Mouse (Mus musculus) heart, embryonic 14.5 days (tissue): ENCODE results near the gene Slc25a45. TPM values are rescaled to one million over a fixed set of nuclear protein-coding genes. Genes with fewer than 3 reads are reported as not detected.

Source experiments
- ATAC-seq: fragments of 200-750 bp; cut with Nextera tagmentation; 2 replicates; pipeline ENCODE4 v1.8.0; 2017; ENCODE audit warnings: low read depth, moderate TSS enrichment; ENCODE audit not compliant: insufficient number of reproducible peaks, insufficient read depth, low FRiP score
- H3K27ac ChIP-seq, 2 experiments: fragments of 200-500 bp in 1 of 2; fragments of 300-500 bp in 1 of 2; sonication (generic) in 1 of 2; replicated peaks in 1 of 2; 2 replicates each; pipeline ENCODE4 v1.5.1; 2012 to 2014; ENCODE audit warnings: low read depth in 2 of 2, low read length in 2 of 2, control low read depth in 1 of 2, mild to moderate bottlenecking in 1 of 2, mixed read lengths in 1 of 2; ENCODE audit not compliant: control insufficient read depth in 1 of 2, insufficient read depth in 1 of 2
- H3K27me3 ChIP-seq: fragments of 300-500 bp; sonication (generic); 2 replicates; pipeline ENCODE4 v1.6.1; 2014; ENCODE audit warnings: mild to moderate bottlenecking, low read length, control low read depth; ENCODE audit not compliant: control insufficient read depth, insufficient read depth
- H3K36me3 ChIP-seq: fragments of 300-500 bp; sonication (generic); 2 replicates; pipeline ENCODE4 v1.6.1; 2014; ENCODE audit warnings: mild to moderate bottlenecking, control low read depth, low read length, mixed read lengths; ENCODE audit not compliant: control insufficient read depth, insufficient read depth
- H3K4me1 ChIP-seq, 2 experiments: fragments of 200-500 bp in 1 of 2; fragments of 300-500 bp in 1 of 2; sonication (generic) in 1 of 2; 2 replicates each; pipeline ENCODE4 v1.6.1; 2012 to 2014; ENCODE audit warnings: low read length in 2 of 2, control low read depth in 1 of 2, mixed read lengths in 1 of 2; ENCODE audit not compliant: control insufficient read depth in 2 of 2, insufficient read depth in 2 of 2
- H3K4me2 ChIP-seq: fragments of 300-500 bp; sonication (generic); 2 replicates; pipeline ENCODE4 v1.6.1; 2014; ENCODE audit warnings: mild to moderate bottlenecking, low read length
- H3K4me3 ChIP-seq, 2 experiments: fragments of 200-500 bp in 1 of 2; fragments of 300-500 bp in 1 of 2; sonication (generic) in 1 of 2; 2 replicates each; pipeline ENCODE4 v1.5.1; 2012 to 2014; ENCODE audit warnings: low read length in 2 of 2, mild to moderate bottlenecking in 2 of 2, control low read depth in 1 of 2, low read depth in 1 of 2, moderate library complexity in 1 of 2; ENCODE audit not compliant: control insufficient read depth in 1 of 2, insufficient read depth in 1 of 2
- H3K9ac ChIP-seq: fragments of 300-500 bp; sonication (generic); 2 replicates; pipeline ENCODE4 v1.6.1; 2014; ENCODE audit warnings: mild to moderate bottlenecking, low read length
- H3K9me3 ChIP-seq: fragments of 300-500 bp; sonication (generic); 2 replicates; pipeline ENCODE4 v1.6.1; 2016; ENCODE audit warnings: low read length, control low read depth; ENCODE audit not compliant: control insufficient read depth
- WGBS: fragments of 180-500 bp; shearing (Covaris S2); extraction: QIAGEN DNeasy Blood & Tissue Kit; methylation state at CpG from one replicate; pipeline ENCODE4 v1.1.7; 2014; 5-methylcytosine and 5-hydroxymethylcytosine counted together
- polyA plus RNA-seq: library from polyadenylated mRNA; unstranded; fragments of >200 nt; fragmentation: Nextera tagmentation; extraction: Ambion mirVana; gene quantifications from 2 replicates; pipeline ENCODE4 v1.2.1, GENCODE M21; 2014

Slc25a45 gene
- polyA plus RNA-seq = 1.7 and 2.8 TPM in 2 replicates

DNA sequence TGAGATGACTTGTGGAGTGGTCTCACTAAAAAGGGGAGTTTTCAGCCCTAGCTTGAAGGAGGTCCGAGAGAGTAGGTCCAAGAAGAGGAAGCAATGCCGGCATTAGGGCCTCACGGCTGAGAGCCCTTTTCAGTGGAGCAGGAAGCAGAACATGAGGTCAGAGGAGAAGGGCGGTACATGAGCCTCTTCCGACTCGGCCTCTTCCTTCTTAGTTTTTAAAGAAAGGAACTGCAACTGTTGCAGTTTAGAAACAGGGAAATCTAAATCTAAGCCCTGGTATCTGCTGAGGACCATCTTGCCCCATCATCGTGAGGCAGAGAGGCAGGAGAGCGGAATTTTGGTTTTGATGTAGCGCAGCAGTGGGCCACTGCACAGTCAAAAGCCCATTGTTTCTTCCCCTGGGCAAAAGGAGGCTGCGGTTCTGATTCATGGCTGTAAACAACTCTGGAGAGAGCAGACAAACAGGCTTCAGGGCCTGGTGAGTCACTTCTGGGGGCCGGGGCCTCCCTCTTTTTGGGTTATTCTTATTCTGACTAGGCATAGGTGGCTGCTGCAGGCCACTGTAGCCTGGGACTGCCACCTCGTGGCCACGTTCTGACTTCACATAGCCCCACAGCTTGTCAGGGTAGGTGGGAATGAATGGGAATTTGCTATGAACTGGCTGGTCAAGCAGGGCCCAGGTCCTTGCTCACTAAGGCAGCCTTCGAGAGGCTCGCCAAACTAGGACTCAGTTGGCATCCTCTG, at the start of gene Slc25a45:
TSS of gene Slc25a45 (plus strand) at position 191 of the 744 bp plus-strand sequence.
- 35% methylated on average over 15 of the region's 15 CpGs for WGBS
- peaks cover 9% of the 10 kb centered on the region for H3K36me3 ChIP-seq
- no peaks in the 10 kb centered on the region for H3K9me3 ChIP-seq
- H3K4me2 ChIP-seq = peak within 1 kb of the TSS; percentile 50
- no peaks in the 10 kb centered on the region for H3K27me3 ChIP-seq
- H3K9ac ChIP-seq = peak within 1 kb of the TSS; percentile 67
- H3K4me1 ChIP-seq = peaks cover 9 to 42% of the 10 kb centered on the region in 2 experiments
- peak within 1 kb of the TSS; percentile 76 to 79 for H3K27ac ChIP-seq
- peak within 1 kb of the TSS; percentile 24 to 25 for H3K4me3 ChIP-seq
- no peak for ATAC-seq

DNA sequence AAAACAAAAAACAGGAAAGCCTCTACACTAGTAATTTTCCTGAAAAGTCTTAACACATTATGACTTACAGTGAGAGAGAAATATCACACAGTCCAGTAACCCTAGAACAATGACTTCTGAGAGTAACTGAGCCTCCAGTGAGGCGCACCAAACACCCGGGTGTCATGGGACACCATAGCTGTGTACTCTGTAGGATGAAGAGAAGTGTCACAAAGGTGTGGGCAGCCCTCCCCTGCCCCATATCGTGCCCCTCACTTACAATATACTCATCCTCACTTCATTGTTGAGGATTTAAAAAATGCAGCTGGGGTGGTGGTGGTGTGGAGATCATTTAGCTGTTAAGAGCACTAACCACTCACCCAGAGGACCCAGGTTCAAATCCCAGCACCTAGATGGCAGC, 49.5 kb upstream of the Slc25a45 start:
- H3K36me3 ChIP-seq = 0 out of 2 replicates have a peak, but pooled peaks cover 2% of the 10 kb centered on the region
- 92% methylated on average over 3 of the region's 3 CpGs for WGBS
- peaks cover 32 to 50% of the 10 kb centered on the region in 2 experiments for H3K4me1 ChIP-seq

DNA sequence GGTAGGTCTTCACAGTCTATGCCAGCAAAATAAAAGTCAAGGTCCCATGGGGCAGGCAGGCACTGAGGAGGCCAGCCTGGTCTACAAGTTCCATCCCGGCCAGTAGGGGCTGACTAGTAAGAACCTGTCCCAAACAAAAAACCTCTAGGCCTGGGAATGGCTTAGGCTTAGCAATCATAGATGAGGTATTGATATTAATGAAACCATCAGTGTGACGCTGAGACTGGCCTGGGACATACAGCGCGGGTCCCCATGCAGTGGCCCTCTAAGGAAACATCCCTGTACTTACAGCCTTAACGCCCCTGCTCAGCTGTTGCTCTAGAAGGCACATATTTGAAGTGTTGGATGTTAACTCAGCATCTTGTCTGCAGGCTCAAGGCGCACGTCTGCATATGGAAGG, 48.7 kb upstream of the Slc25a45 start:
- no peak overlapping the region for H3K9ac ChIP-seq
- no peaks in the 10 kb centered on the region for H3K27me3 ChIP-seq
- 0 out of 2 replicates have a peak, but pooled peaks cover 2% of the 10 kb centered on the region for H3K36me3 ChIP-seq
- H3K4me1 ChIP-seq = peaks cover 26 to 42% of the 10 kb centered on the region in 2 experiments
- no peak overlapping the region for H3K27ac ChIP-seq
- no peak overlapping the region for H3K4me3 ChIP-seq
- no peak for ATAC-seq
- H3K4me2 ChIP-seq = no peak overlapping the region
- WGBS = 87% methylated on average over 7 of the region's 7 CpGs
- no peaks in the 10 kb centered on the region for H3K9me3 ChIP-seq

More for the DNA sequence above, 49.5 kb upstream of the Slc25a45 start:
- Histone ChIP-seq H3K4me3 (no peak overlapping the region), H3K27ac (peak overlapping the region in 1 of 2 experiments; percentile 91; a peak in 2 of 4 replicates), H3K9ac (no peak overlapping the region), H3K9me3 (no peaks in the 10 kb centered on the region), H3K27me3 (no peaks in the 10 kb centered on the region), H3K4me2 (no peak overlapping the region)
- no peak for ATAC-seq

DNA sequence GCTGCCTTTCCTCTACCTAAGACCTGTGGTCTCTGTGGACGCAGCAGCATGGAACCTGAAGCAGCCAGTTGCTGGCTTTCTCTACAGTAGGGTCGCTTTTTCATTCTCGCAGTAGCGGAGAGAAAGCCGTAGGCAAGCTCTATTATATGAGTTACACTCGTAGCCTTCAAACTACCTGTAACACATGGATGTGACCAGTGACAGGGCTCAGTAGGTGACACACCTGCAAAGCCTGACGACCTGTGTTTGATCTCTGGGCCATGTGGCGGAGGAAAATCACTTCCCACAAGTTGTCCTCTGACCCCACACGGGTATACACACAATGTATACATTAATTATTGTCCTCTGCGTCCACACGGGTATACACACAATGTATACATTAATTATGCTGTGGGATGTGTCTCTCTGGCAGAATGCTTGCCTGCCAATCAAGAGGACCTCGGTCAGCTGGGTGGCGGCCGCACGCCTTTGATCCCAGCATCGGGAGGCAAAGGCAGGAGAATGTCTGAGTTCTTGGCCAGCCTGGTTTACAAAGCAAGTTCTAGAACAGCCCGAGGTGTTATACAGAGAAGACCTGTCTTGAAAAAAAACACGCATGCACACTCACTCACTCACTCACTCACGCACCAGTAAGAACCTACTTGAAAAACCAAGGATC, 47.5 kb upstream of the Slc25a45 start:
- Histone ChIP-seq H3K36me3 (0 out of 2 replicates have a peak, but pooled peaks cover 2% of the 10 kb centered on the region), H3K9me3 (no peaks in the 10 kb centered on the region), H3K4me1 (peaks cover 16 to 31% of the 10 kb centered on the region in 2 experiments), H3K27ac (no peak overlapping the region), H3K27me3 (no peaks in the 10 kb centered on the region), H3K4me2 (no peak overlapping the region), H3K9ac (no peak overlapping the region), H3K4me3 (no peak overlapping the region)
- no peak for ATAC-seq
- 84% methylated on average over 19 of the region's 19 CpGs for WGBS

DNA sequence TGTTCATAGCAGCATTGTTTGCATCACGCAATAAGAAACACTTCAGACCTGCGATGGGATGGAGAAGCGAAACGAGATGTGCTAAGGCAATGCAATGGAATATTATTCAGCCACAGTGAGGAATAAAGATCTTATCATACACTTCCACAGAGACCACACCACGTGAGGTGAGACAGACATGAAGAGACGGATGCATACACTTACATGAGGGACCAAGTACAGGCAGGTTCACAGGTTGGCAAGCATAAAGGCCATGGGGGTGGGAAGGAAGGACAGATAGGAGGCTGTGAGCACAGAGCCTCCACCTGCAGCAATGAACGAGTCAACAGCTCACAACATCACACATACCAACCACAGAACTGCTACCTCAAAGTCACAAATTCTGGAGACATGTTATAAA, 46.8 kb upstream of the Slc25a45 start:
- ATAC-seq = no peak
- 0 out of 2 replicates have a peak, but pooled peaks cover 2% of the 10 kb centered on the region for H3K36me3 ChIP-seq
- no peaks in the 10 kb centered on the region for H3K9me3 ChIP-seq
- no peak overlapping the region for H3K4me2 ChIP-seq
- 87% methylated on average over 7 of the region's 7 CpGs for WGBS
- H3K9ac ChIP-seq = no peak overlapping the region
- no peaks in the 10 kb centered on the region for H3K27me3 ChIP-seq
- no peak overlapping the region for H3K4me3 ChIP-seq
- no peak overlapping the region for H3K27ac ChIP-seq
- peaks cover 12 to 28% of the 10 kb centered on the region in 2 experiments for H3K4me1 ChIP-seq

DNA sequence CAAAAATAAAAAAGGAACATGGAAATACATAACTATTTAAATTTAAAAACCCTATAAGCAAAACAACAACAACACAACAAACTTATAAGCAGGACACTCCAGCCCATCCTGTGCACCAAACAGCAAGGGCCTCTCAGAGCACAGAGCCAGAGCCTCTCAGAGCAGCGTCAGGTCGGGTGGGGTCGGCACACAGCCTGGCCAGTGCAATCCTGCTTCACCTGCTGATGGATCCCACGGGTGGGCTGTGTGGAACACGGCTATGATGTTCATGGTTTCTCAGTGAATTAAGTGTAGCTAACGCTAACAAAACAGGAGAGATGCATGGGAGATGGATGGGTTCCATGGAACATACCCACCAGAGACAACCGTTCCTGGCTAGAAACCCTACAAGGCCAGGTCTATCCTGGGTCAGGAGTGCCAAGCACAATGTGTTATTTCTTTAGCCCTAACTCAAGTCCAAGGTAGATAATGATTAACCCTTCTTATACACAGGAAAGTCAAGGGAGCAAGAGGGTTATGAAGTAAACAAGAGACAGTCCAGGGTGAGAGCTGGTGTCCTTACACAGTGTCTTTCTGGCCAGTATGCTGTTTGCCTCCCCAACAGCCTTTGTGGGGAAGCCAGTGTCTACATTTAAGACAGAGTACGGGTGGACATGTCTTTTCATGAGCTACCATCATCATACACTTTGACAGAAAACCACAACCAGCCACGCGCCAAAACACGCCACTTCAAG, 46.2 kb upstream of the Slc25a45 start:
- Histone ChIP-seq H3K36me3 (0 out of 2 replicates have a peak, but pooled peaks cover under 1% of the 10 kb centered on the region), H3K27me3 (no peaks in the 10 kb centered on the region), H3K4me2 (no peak overlapping the region), H3K4me1 (peaks cover 12 to 23% of the 10 kb centered on the region in 2 experiments), H3K9me3 (no peaks in the 10 kb centered on the region), H3K9ac (no peak overlapping the region), H3K4me3 (no peak overlapping the region), H3K27ac (no peak overlapping the region)
- 84% methylated on average over 11 of the region's 11 CpGs for WGBS
- ATAC-seq = no peak

DNA sequence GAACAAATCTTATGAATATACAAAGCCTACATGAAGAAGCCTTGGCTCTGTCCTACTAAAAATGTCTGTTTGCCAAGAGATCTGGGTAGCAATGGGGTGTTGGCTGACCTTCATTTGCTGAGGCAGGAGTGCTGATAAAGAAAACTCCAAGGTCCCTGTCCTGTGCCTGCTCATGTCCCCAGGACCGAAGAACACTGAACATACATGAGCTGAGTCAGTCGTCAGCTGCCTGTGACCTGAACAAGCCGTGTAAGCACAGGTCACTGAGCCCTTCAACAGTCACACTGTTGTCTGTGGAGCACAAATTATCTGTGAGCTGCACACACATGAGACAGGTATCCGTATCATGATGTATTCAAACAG, 45.7 kb upstream of the Slc25a45 start:
- WGBS = 76% methylated on average over 4 of the region's 4 CpGs

More for the DNA sequence above, 45.7 kb upstream of the Slc25a45 start:
- Histone ChIP-seq H3K27ac (no peak overlapping the region), H3K9me3 (no peaks in the 10 kb centered on the region), H3K4me2 (no peak overlapping the region), H3K4me1 (peaks cover 14 to 21% of the 10 kb centered on the region in 2 experiments), H3K4me3 (no peak overlapping the region), H3K9ac (no peak overlapping the region), H3K36me3 (no peaks in the 10 kb centered on the region), H3K27me3 (no peaks in the 10 kb centered on the region)
- no peak for ATAC-seq
